12 mouse cellular contexts compared by ENCODE assay signal in genomic region chr7:115568301-115568700, GRCm38 (mm10).
DNase-seq lines count a peak whose midpoint lies in the region; ATAC-seq lines count a peak whose summit lies in the region.
"Had no signal": no experiment of that assay in that cellular context is flagged by ENCODE, and none has a peak within 500 bp of the region (broad histone marks: within the 10 kb centered on the region; RNA-seq: fewer than 3 reads in every experiment).

No protein-coding gene starts in this region.

- peaks cover 21% of the 10 kb centered on the region for H3K4me1 ChIP-seq in heart, embryonic 12.5 days (replicated peaks)
- H3K4me1 ChIP-seq in heart, embryonic 11.5 days (ENCODE audit: control insufficient read depth, insufficient read depth, low read length): peaks cover 8% of the 10 kb centered on the region
- H3K4me1 ChIP-seq in embryonic facial prominence, embryonic 11.5 days (ENCODE audit: control insufficient read depth, insufficient read depth, low read length): peaks cover 2% of the 10 kb centered on the region; the same call in 1 of the 2 replicates
- H3K4me1 ChIP-seq in hindbrain, embryonic 10.5 days (replicated peaks): peaks cover 46% of the 10 kb centered on the region
- H3K4me1 ChIP-seq in midbrain, embryonic 16.5 days (ENCODE audit: control insufficient read depth, insufficient read depth, low read length): peaks cover 27% of the 10 kb centered on the region

- H3K4me2 ChIP-seq in heart, embryonic 12.5 days: peak overlapping the region; percentile 42
- H3K4me2 ChIP-seq in heart, embryonic 11.5 days: no peak overlapping the region
- no peak overlapping the region for H3K4me2 ChIP-seq in embryonic facial prominence, embryonic 11.5 days (ENCODE audit: low read depth, low read length)
- H3K4me2 ChIP-seq in midbrain, embryonic 16.5 days (ENCODE audit: low read length): peak overlapping the region; percentile 60
- H3K4me2 ChIP-seq: liver, embryonic 12.5 days had no signal

- H3K27me3 ChIP-seq in heart, embryonic 12.5 days (replicated peaks): no peaks in the 10 kb centered on the region
- H3K27me3 ChIP-seq in heart, embryonic 11.5 days (ENCODE audit: control insufficient read depth, insufficient read depth, low read length): no peaks in the 10 kb centered on the region
- H3K27me3 ChIP-seq in embryonic facial prominence, embryonic 11.5 days (ENCODE audit: control insufficient read depth, insufficient read depth, low read length): no peaks in the 10 kb centered on the region
- H3K27me3 ChIP-seq in hindbrain, embryonic 10.5 days (ENCODE audit: insufficient read depth, poor library complexity, severe bottlenecking): 0 out of 2 replicates have a peak, but pooled peaks cover 7% of the 10 kb centered on the region
- H3K27me3 ChIP-seq in midbrain, embryonic 16.5 days (ENCODE audit: control insufficient read depth, insufficient read depth, low read depth, low read length): no peaks in the 10 kb centered on the region; the same call in 1 of the 2 replicates
- H3K27me3 ChIP-seq: liver, embryonic 12.5 days had no signal

- no peak overlapping the region for H3K9ac ChIP-seq in heart, embryonic 12.5 days
- H3K9ac ChIP-seq in heart, embryonic 11.5 days (ENCODE audit: low read depth, low read length): no peak overlapping the region
- no peak overlapping the region for H3K9ac ChIP-seq in embryonic facial prominence, embryonic 11.5 days (replicated peaks; ENCODE audit: low read length)
- no peak overlapping the region for H3K9ac ChIP-seq in midbrain, embryonic 16.5 days (ENCODE audit: low read depth, low read length)
- H3K9ac ChIP-seq: liver, embryonic 12.5 days had no signal

- H3K27ac ChIP-seq in heart, embryonic 12.5 days (ENCODE audit: poor library complexity, severe bottlenecking): no peak overlapping the region
- H3K27ac ChIP-seq in heart, embryonic 11.5 days (ENCODE audit: low read depth, low read length): no peak overlapping the region
- no peak overlapping the region for H3K27ac ChIP-seq in embryonic facial prominence, embryonic 11.5 days (replicated peaks; ENCODE audit: low read depth, low read length)
- peak overlapping the region; percentile 89 for H3K27ac ChIP-seq in hindbrain, embryonic 10.5 days
- no peak overlapping the region; the same call in 1 of the 2 replicates for H3K27ac ChIP-seq in midbrain, embryonic 16.5 days (ENCODE audit: low read length)
- H3K27ac ChIP-seq: liver, embryonic 12.5 days had no signal

- no peak for ATAC-seq in heart, embryonic 12.5 days (ENCODE audit: insufficient number of reproducible peaks, low FRiP score)
- no peak for ATAC-seq in heart, embryonic 11.5 days (replicated peaks; ENCODE audit: insufficient number of reproducible peaks, low FRiP score, low TSS enrichment)
- ATAC-seq in embryonic facial prominence, embryonic 11.5 days (replicated peaks; ENCODE audit: insufficient number of reproducible peaks, low FRiP score, low TSS enrichment, low read depth): no peak
- ATAC-seq in midbrain, embryonic 16.5 days: no peak
- ATAC-seq: liver, embryonic 12.5 days had no signal

- DNase-seq in embryonic facial prominence, embryonic 11.5 days (ENCODE audit: low spot score): peak; percentile 9
- peak; percentile 49 for DNase-seq in hindbrain, embryonic 10.5 days (ENCODE audit: low spot score)
- no peak for DNase-seq in layer of hippocampus, adult 9-11 months
- DNase-seq in left cerebral cortex, adult 11 months (ENCODE audit: low spot score): no peak
- DNase-seq in adrenal gland, postnatal 10 days: no peak
- DNase-seq: cerebellum, adult 9-10 months; right cerebral cortex, postnatal 4 days had no signal

- H3K36me3 ChIP-seq in heart, embryonic 12.5 days: no peaks in the 10 kb centered on the region
- no peaks in the 10 kb centered on the region for H3K36me3 ChIP-seq in heart, embryonic 11.5 days (ENCODE audit: control insufficient read depth, insufficient read depth, low read length)
- H3K36me3 ChIP-seq in embryonic facial prominence, embryonic 11.5 days (replicated peaks; ENCODE audit: control insufficient read depth, insufficient read depth, low read depth, low read length): no peaks in the 10 kb centered on the region
- no peaks in the 10 kb centered on the region for H3K36me3 ChIP-seq in hindbrain, embryonic 10.5 days
- no peaks in the 10 kb centered on the region for H3K36me3 ChIP-seq in midbrain, embryonic 16.5 days (ENCODE audit: control insufficient read depth, insufficient read depth, low read length)
- H3K36me3 ChIP-seq: heart, embryonic 10.5 days; liver, embryonic 12.5 days had no signal

- no peak overlapping the region for H3K4me3 ChIP-seq in heart, embryonic 12.5 days
- H3K4me3 ChIP-seq in heart, embryonic 11.5 days (ENCODE audit: low read depth, low read length): no peak overlapping the region
- no peak overlapping the region for H3K4me3 ChIP-seq in embryonic facial prominence, embryonic 11.5 days (ENCODE audit: low read depth, low read length)
- peak overlapping the region; percentile 36 for H3K4me3 ChIP-seq in hindbrain, embryonic 10.5 days
- peak overlapping the region; percentile 28 for H3K4me3 ChIP-seq in midbrain, embryonic 16.5 days (ENCODE audit: low read depth, low read length)
- H3K4me3 ChIP-seq: liver, embryonic 12.5 days had no signal

- WGBS in heart, embryonic 12.5 days: 70% methylated on average over 11 of the region's 11 CpGs
- 73% methylated on average over 11 of the region's 11 CpGs for WGBS in heart, embryonic 11.5 days (ENCODE audit: insufficient replicate concordance)
- WGBS in embryonic facial prominence, embryonic 11.5 days: 63% methylated on average over 11 of the region's 11 CpGs
- 44% methylated on average over 11 of the region's 11 CpGs for WGBS in hindbrain, embryonic 10.5 days
- 13% methylated on average over 11 of the region's 11 CpGs for WGBS in midbrain, embryonic 16.5 days

- no peaks in the 10 kb centered on the region for H3K9me3 ChIP-seq in heart, embryonic 12.5 days (replicated peaks)
- H3K9me3 ChIP-seq in heart, embryonic 11.5 days (replicated peaks; ENCODE audit: control insufficient read depth, low read length): no peaks in the 10 kb centered on the region
- no peaks in the 10 kb centered on the region for H3K9me3 ChIP-seq in embryonic facial prominence, embryonic 11.5 days (replicated peaks; ENCODE audit: control insufficient read depth, low read length)
- H3K9me3 ChIP-seq in hindbrain, embryonic 10.5 days: no peaks in the 10 kb centered on the region
- H3K9me3 ChIP-seq in midbrain, embryonic 16.5 days (replicated peaks; ENCODE audit: control insufficient read depth, low read length, poor library complexity, severe bottlenecking): no peaks in the 10 kb centered on the region
- H3K9me3 ChIP-seq: heart, embryonic 10.5 days; liver, embryonic 12.5 days had no signal

Comparison
In these comparisons a context has a peak if more than half of its experiments do, and no peak if none do; other contexts are left out.
1. H3K4me2 ChIP-seq: peak in heart, embryonic 12.5 days (single experiment) and midbrain, embryonic 16.5 days (single experiment); none in heart, embryonic 11.5 days (single experiment) and embryonic facial prominence, embryonic 11.5 days (single experiment).
2. H3K4me3 ChIP-seq: peak in hindbrain, embryonic 10.5 days (single experiment) and midbrain, embryonic 16.5 days (single experiment); none in heart, embryonic 12.5 days (single experiment), heart, embryonic 11.5 days (single experiment) and embryonic facial prominence, embryonic 11.5 days (single experiment).
3. DNase-seq: peak in embryonic facial prominence, embryonic 11.5 days (single experiment) and hindbrain, embryonic 10.5 days (single experiment); none in layer of hippocampus, adult 9-11 months (single experiment), left cerebral cortex, adult 11 months (single experiment) and adrenal gland, postnatal 10 days (single experiment).